Mouse (Mus musculus) embryonic facial prominence, embryonic 14.5 days (tissue): ENCODE data around the gene Cmtm1. TPM values are rescaled to one million over a fixed set of nuclear protein-coding genes. Genes with fewer than 3 reads are reported as not detected.
"Not testable (repeated sequence)": the region's sequence is repeated elsewhere in the genome, so short reads cannot be mapped to it uniquely, and the experiment has no call there.

Experiments used
- ATAC-seq: fragments of 200-750 bp; cut with Nextera tagmentation; 2 replicates; pipeline ENCODE4 v1.8.0; 2017; ENCODE audit warnings: low read depth, moderate number of reproducible peaks, moderate TSS enrichment
- DNase-seq: peaks from one replicate; pipeline ENCODE4 v3.0.0-alpha.2; 2015; ENCODE audit warnings: low spot score
- H3K27ac ChIP-seq: fragments of 300-500 bp; sonication (generic); replicated peaks from 2 replicates; pipeline ENCODE4 v1.5.1; 2014; ENCODE audit warnings: low read depth, mild to moderate bottlenecking, low read length, moderate library complexity
- H3K27me3 ChIP-seq: fragments of 300-500 bp; sonication (generic); replicated peaks from 2 replicates; pipeline ENCODE4 v1.6.1; 2014; ENCODE audit warnings: low read length; ENCODE audit not compliant: control insufficient read depth, insufficient read depth
- H3K36me3 ChIP-seq: fragments of 300-500 bp; sonication (generic); 2 replicates; pipeline ENCODE4 v1.6.1; 2014; ENCODE audit warnings: low read length, mixed read lengths; ENCODE audit not compliant: control insufficient read depth, insufficient read depth
- H3K4me1 ChIP-seq: fragments of 300-500 bp; sonication (generic); 2 replicates; pipeline ENCODE4 v1.6.1; 2014; ENCODE audit warnings: antibody characterized with exemption, low read length; ENCODE audit not compliant: control insufficient read depth, insufficient read depth
- H3K4me2 ChIP-seq: fragments of 300-500 bp; sonication (generic); 2 replicates; pipeline ENCODE4 v1.6.1; 2014; ENCODE audit warnings: low read depth, mild to moderate bottlenecking, low read length, moderate library complexity, mixed read lengths
- H3K4me3 ChIP-seq: fragments of 300-500 bp; sonication (generic); 2 replicates; pipeline ENCODE4 v1.5.1; 2014; ENCODE audit warnings: low read depth, mild to moderate bottlenecking, low read length
- H3K9ac ChIP-seq: fragments of 300-500 bp; sonication (generic); 2 replicates; pipeline ENCODE4 v1.6.1; 2014; ENCODE audit warnings: low read depth, mild to moderate bottlenecking, low read length, moderate library complexity, mixed read lengths
- H3K9me3 ChIP-seq: fragments of 300-500 bp; sonication (generic); 2 replicates; pipeline ENCODE4 v1.6.1; 2016; ENCODE audit warnings: low read length; ENCODE audit not compliant: control insufficient read depth
- whole genome bisulfite sequencing: fragments of 180-500 bp; shearing (Covaris S2); extraction: QIAGEN DNeasy Blood & Tissue Kit; methylation state at CpG from one replicate; pipeline ENCODE4 v1.1.7; 2014; 5-methylcytosine and 5-hydroxymethylcytosine counted together
- polyA plus RNA-seq: library from polyadenylated mRNA; unstranded; fragments of >200 nt; fragmentation: Nextera tagmentation; extraction: Ambion mirVana; gene quantifications from 2 replicates; pipeline ENCODE4 v1.2.1, GENCODE M21; 2014

Gene Cmtm1
- polyA plus RNA-seq, 1 experiment from 2014 or later = not detected

DNA sequence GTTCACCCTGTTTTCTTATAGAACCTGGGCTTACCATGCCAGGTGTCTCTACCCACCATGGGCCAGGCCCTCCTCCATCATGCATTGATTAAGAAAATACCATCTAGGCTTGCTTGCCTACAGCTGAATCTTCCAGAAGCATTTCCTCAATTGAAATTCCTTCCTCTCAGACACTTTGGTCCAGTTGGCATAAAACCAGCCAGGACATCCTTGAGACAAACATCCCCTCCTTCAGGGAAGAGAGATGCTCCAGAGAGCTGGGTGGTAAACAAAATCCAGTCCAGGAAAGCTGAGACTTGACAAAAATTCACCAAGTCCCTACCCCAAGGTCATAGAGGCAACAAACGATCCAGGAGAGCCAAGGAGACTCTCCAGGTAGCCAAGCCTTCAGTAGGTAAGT, 24.3 kb upstream of the Cmtm1 start:
- H3K27ac ChIP-seq = no peak overlapping the region
- no peaks in the 10 kb centered on the region for H3K27me3 ChIP-seq
- H3K9me3 ChIP-seq = no peaks in the 10 kb centered on the region
- 67% methylated on average over 1 of the region's 1 CpGs for WGBS
- H3K9ac ChIP-seq = no peak overlapping the region
- no peaks in the 10 kb centered on the region for H3K36me3 ChIP-seq
- DNase-seq (no peak), ATAC-seq (no peak)
- peaks cover under 1% of the 10 kb centered on the region; the same call in 1 of the 2 replicates for H3K4me1 ChIP-seq
- H3K4me3 ChIP-seq = no peak overlapping the region
- no peak overlapping the region for H3K4me2 ChIP-seq

DNA sequence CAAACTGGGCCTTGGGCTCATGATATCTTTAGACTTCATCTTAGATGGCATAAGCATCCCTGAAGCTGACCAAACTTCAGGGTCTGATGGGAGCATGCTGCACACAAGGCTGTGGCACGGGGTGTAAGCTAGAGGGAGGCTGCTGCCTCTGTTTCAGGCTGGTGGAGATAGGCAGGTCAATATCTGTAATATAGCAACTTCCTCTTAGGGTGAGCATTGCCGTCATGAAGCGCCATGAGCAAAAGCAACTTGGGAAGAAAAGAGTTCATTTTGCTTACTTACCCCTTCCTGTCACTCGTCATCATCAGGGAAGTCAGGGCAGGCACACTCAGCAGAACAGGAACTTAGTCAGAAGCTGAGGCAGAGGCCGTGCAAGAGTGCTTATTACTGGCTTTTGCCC, 23.8 kb upstream of the Cmtm1 start:
- H3K9me3 ChIP-seq = no peaks in the 10 kb centered on the region
- no peak overlapping the region for H3K9ac ChIP-seq
- no peak overlapping the region for H3K27ac ChIP-seq
- 62% methylated on average over 5 of the region's 5 CpGs for WGBS
- no peaks in the 10 kb centered on the region for H3K4me1 ChIP-seq
- DNase-seq (no peak), ATAC-seq (no peak)
- no peaks in the 10 kb centered on the region for H3K27me3 ChIP-seq
- no peak overlapping the region for H3K4me3 ChIP-seq
- no peak overlapping the region for H3K4me2 ChIP-seq
- H3K36me3 ChIP-seq = no peaks in the 10 kb centered on the region

DNA sequence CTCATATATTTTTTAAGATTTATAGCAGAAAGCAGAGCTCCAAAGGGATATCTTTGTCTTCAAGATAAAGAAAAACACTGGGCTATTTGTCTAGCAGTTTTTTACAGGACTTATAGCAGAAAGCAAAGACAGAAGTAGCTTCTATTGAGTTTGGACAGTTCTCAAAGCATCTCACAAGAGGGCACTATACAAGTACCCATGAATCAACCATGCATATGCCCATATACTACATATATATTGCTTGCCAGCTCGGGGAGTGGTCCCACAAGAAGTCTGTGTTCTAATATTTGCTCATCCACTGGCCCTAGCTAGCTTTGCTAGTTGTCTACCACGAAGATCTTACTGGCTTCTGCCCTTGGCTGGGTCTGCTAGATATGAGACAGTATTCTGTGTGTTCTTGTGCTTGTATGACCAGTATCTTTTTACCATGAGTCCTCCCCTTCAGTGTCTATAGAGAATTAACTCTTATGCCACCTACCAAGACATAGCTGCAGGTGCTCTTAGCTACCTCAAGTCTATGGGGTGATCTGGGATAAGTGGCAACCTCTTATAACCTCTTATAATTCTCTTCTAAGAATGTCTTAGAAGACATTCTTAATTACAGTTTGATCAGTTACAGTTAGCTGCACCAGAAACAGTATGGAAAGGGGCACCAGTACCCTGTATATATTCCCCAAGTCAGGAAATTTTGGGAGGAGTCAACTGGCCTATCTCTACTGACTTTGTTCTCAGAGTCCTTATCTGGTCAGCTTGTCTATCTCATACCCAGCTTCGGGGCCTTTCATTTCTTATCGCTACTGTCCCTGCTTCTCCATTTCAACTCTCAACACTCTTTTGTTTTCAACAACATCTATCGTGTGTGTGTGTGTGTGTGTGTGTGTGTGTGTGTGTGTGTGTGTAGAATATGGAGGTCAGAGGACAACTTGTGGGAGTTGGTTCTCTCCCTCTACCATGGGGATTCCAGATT, 23.0 kb upstream of the Cmtm1 start:
- H3K27ac ChIP-seq = no peak overlapping the region
- no peaks in the 10 kb centered on the region for H3K36me3 ChIP-seq
- DNase-seq (no peak), ATAC-seq (no peak)
- H3K9me3 ChIP-seq = no peaks in the 10 kb centered on the region
- no peak overlapping the region for H3K4me3 ChIP-seq
- no peaks in the 10 kb centered on the region for H3K27me3 ChIP-seq
- 78% methylated on average over 5 of the region's 5 CpGs for WGBS
- no peak overlapping the region for H3K4me2 ChIP-seq
- H3K4me1 ChIP-seq = no peaks in the 10 kb centered on the region
- no peak overlapping the region for H3K9ac ChIP-seq

- H3K9ac ChIP-seq, H3K4me2 ChIP-seq, H3K27ac ChIP-seq, DNase-seq, H3K27me3 ChIP-seq, H3K9me3 ChIP-seq, H3K36me3 ChIP-seq, H3K4me1 ChIP-seq, ATAC-seq, H3K4me3 ChIP-seq: not testable (repeated sequence)
- 82% methylated on average over 12 of the region's 12 CpGs for WGBS
These were observed 12.0 kb upstream of the Cmtm1 start, which contains the start of gene Cmtm2b for GRCm38 (mm10) chr8:104321930-104322329. Cmtm2b (plus strand) TSS chr8:104322230.

- not testable (repeated sequence) for H3K4me1 ChIP-seq, DNase-seq, H3K9ac ChIP-seq, H3K27me3 ChIP-seq, H3K27ac ChIP-seq, H3K9me3 ChIP-seq, H3K4me3 ChIP-seq, ATAC-seq, H3K4me2 ChIP-seq, H3K36me3 ChIP-seq
- WGBS = 84% methylated on average over 8 of the region's 11 CpGs
These were observed 11.3 kb upstream of the Cmtm1 start, which contains the start of gene Gm11020 for GRCm38 (mm10) chr8:104321267-104321666. Gm11020 (plus strand) TSS chr8:104321567.

DNA sequence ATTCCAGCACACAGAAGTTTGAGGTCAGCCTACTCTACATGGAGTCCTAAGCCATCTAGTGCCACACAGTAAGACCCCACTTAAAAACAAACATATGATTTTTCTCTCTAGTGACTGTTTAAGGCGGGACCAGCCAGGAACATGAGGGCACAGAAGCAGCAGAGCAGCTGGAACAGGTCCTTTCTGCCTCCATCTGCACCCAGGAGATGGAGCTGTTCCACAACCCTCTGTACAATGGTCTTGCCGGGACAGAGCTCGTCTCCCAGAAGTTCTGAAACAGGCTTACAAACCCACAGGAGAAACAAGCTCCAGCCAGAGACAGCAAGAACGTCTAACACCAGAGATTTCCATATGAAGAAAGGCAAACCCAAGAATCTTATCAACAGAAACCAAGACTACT, 3.4 kb upstream of the Cmtm1 start:
- Histone ChIP-seq H3K36me3 (no peaks in the 10 kb centered on the region), H3K4me2 (no peak overlapping the region), H3K27ac (no peak overlapping the region), H3K27me3 (no peaks in the 10 kb centered on the region), H3K4me1 (no peaks in the 10 kb centered on the region), H3K4me3 (no peak overlapping the region), H3K9ac (no peak overlapping the region), H3K9me3 (no peaks in the 10 kb centered on the region)
- WGBS = 70% methylated on average over 4 of the region's 4 CpGs
- ATAC-seq (no peak), DNase-seq (no peak)

- H3K36me3 ChIP-seq, H3K27me3 ChIP-seq, H3K9me3 ChIP-seq, H3K4me3 ChIP-seq, DNase-seq, H3K9ac ChIP-seq, H3K4me2 ChIP-seq, ATAC-seq, H3K4me1 ChIP-seq, H3K27ac ChIP-seq: not testable (repeated sequence)
- 86% methylated on average over 3 of the region's 3 CpGs for WGBS
These were observed 2.1 kb upstream of the Cmtm1 start for GRCm38 (mm10) chr8:104312023-104312422.

DNA sequence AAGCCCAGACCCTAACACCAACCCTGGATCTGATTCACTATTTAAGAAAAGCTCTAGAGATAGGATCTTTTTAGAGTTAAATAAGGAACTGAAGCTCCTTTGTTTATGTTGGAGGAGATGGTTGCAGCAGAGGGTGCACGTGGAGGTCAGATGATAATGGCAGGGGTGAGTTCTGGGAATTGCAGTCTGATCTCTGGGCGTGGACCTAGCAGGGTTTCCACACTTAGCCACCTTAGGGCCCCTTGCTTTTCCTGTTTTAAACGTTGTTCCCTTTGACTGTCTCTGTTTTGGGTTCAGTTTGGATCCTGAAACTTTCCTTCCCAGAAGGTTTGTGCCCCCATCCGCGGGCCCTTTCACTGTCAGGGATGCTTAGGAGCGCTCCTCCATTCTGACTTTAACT, 1.6 kb downstream of the Cmtm1 start:
- WGBS = 49% methylated on average over 5 of the region's 6 CpGs
- DNase-seq, H3K4me1 ChIP-seq, H3K27me3 ChIP-seq, ATAC-seq, H3K4me2 ChIP-seq, H3K4me3 ChIP-seq, H3K9ac ChIP-seq, H3K36me3 ChIP-seq, H3K9me3 ChIP-seq, H3K27ac ChIP-seq: not testable (repeated sequence)

DNA sequence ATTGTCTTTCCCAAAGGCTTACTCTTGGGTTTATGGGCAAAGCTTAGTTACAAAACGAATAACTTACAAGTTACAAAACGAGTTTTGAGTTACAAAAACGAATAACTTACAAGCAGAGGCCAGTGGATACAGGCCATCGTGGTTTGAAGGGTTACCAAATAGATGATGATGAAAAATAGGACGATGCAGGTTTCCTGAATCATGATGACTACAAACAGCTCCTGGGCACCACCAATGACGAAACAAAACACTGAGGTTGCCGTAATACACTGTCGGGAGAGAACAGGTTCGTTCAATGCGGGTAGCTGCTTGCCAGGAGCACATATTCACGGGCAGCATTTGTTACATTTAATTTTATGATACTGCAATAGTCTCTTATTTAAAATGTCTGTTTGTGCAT, 5.0 kb downstream of the Cmtm1 start:
- ATAC-seq = no peak
- no peak overlapping the region for H3K9ac ChIP-seq
- no peaks in the 10 kb centered on the region for H3K4me1 ChIP-seq
- H3K4me3 ChIP-seq = no peak overlapping the region
- H3K36me3 ChIP-seq = no peaks in the 10 kb centered on the region
- no peaks in the 10 kb centered on the region for H3K9me3 ChIP-seq
- no peaks in the 10 kb centered on the region for H3K27me3 ChIP-seq
- H3K4me2 ChIP-seq = no peak overlapping the region
- 85% methylated on average over 11 of the region's 11 CpGs for WGBS
- no peak for DNase-seq
- no peak overlapping the region for H3K27ac ChIP-seq
